Mouse (Mus musculus) CH12F3 (cell line): ENCODE measurements around the gene Hipk3.

Source experiments
- in situ Hi-C: fragments of 300-500 bp; cut with MboI; formaldehyde crosslinking; loops from 2 replicates; pipeline ENCODE4 v1.14.3; 2020; ENCODE audit warnings: low sequenced_read_pairs

Hipk3 gene

GRCm38 (mm10) chr2:104472056-104472455 lies 22.2 kb downstream of the Hipk3 start:
- in situ Hi-C loops: no loop called here

GRCm38 (mm10) chr2:104471161-104471560 lies 23.1 kb downstream of the Hipk3 start:
- in situ Hi-C loops: no loop called here

GRCm38 (mm10) chr2:104470536-104470935 lies 23.7 kb downstream of the Hipk3 start:
- in situ Hi-C loops: no loop called here

- in situ Hi-C loops: no loop called here
These were observed 25.8 kb downstream of the Hipk3 start for GRCm38 (mm10) chr2:104468419-104468818.

- in situ Hi-C loops: no loop called here
These were observed 27.2 kb downstream of the Hipk3 start for GRCm38 (mm10) chr2:104466908-104467616.

GRCm38 (mm10) chr2:104465639-104466430 lies 28.4 kb downstream of the Hipk3 start:
- in situ Hi-C loops: no loop called here

GRCm38 (mm10) chr2:104460021-104460420 lies 34.2 kb downstream of the Hipk3 start:
- in situ Hi-C loops: no loop called here

GRCm38 (mm10) chr2:104458569-104459332 lies 35.5 kb downstream of the Hipk3 start:
- in situ Hi-C loops: no loop called here

GRCm38 (mm10) chr2:104457106-104457505 lies 37.1 kb downstream of the Hipk3 start:
- in situ Hi-C loops: no loop called here

- in situ Hi-C loops: no loop called here
These were observed 43.6 kb downstream of the Hipk3 start for GRCm38 (mm10) chr2:104450685-104451084.

GRCm38 (mm10) chr2:104449191-104449590 lies 45.1 kb downstream of the Hipk3 start:
- in situ Hi-C loops: loop anchor here (25.0 kb wide), 1 partner anchor 312 kb away; no protein-coding TSS in a partner anchor

- in situ Hi-C loops: loop anchor here (25.0 kb wide), 1 partner anchor 311 kb away; no protein-coding TSS in a partner anchor
These were observed 46.0 kb downstream of the Hipk3 start for GRCm38 (mm10) chr2:104448201-104448600.

- in situ Hi-C loops: loop anchor here (25.0 kb wide), 1 partner anchor 309 kb away; no protein-coding TSS in a partner anchor
These were observed 48.2 kb downstream of the Hipk3 start for GRCm38 (mm10) chr2:104446016-104446415.

GRCm38 (mm10) chr2:104444776-104445175 lies 49.5 kb downstream of the Hipk3 start:
- in situ Hi-C loops: loop anchor here (5.0 to 25.0 kb wide), 2 partner anchors 143 to 307 kb away; no protein-coding TSS in a partner anchor

- in situ Hi-C loops: loop anchor here (5.0 to 25.0 kb wide), 2 partner anchors 145 to 305 kb away; no protein-coding TSS in a partner anchor
These were observed 51.9 kb downstream of the Hipk3 start for GRCm38 (mm10) chr2:104442341-104442740.

- in situ Hi-C loops: loop anchor here (25.0 kb wide), 1 partner anchor 299 kb away; no protein-coding TSS in a partner anchor
These were observed 58.0 kb downstream of the Hipk3 start for GRCm38 (mm10) chr2:104436226-104436625.

- in situ Hi-C loops: loop anchor here (25.0 kb wide), 1 partner anchor 294 kb away; no protein-coding TSS in a partner anchor
These were observed 63.2 kb downstream of the Hipk3 start for GRCm38 (mm10) chr2:104431067-104431466.

GRCm38 (mm10) chr2:104430566-104430965 lies 63.7 kb downstream of the Hipk3 start:
- in situ Hi-C loops: loop anchor here (25.0 kb wide), 1 partner anchor 293 kb away; no protein-coding TSS in a partner anchor

GRCm38 (mm10) chr2:104426112-104426511 lies 68.1 kb downstream of the Hipk3 start:
- in situ Hi-C loops: loop anchor here (25.0 kb wide), 1 partner anchor 289 kb away; no protein-coding TSS in a partner anchor

GRCm38 (mm10) chr2:104422230-104422629 lies 72.0 kb downstream of the Hipk3 start:
- in situ Hi-C loops: no loop called here

- in situ Hi-C loops: no loop called here
These were observed 73.4 kb downstream of the Hipk3 start for GRCm38 (mm10) chr2:104420805-104421204.
